Mouse (Mus musculus) gastrocnemius, adult 18-20 months (tissue): Measurements from ENCODE around the gene Frg2f1. TPM values are rescaled to one million over a fixed set of nuclear protein-coding genes. Genes with fewer than 3 reads are reported as not detected.
"Not testable (repeated sequence)": the region's sequence is repeated elsewhere in the genome, so short reads cannot be mapped to it uniquely, and the experiment has no call there.

Source experiments
- DNase-seq: peaks from one replicate; pipeline ENCODE4 v3.0.0; 2021; ENCODE audit warnings: low spot score
- long read RNA-seq, 2 experiments: library from polyadenylated mRNA; stranded (forward); transcript quantifications; one replicate each; pipeline ENCODE4 v2.0.0; 2021
- total RNA-seq, 2 experiments: library from RNA; stranded (reverse); gene quantifications; 2 replicates each; pipeline ENCODE4 v1.2.3; 2021

Frg2f1 gene
- 1 to 10 TPM; 4.1 to 6.3 TPM for total RNA-seq
- long read RNA-seq, experiment 1, partial matches to known transcripts, result 0 of 7 reads
- long read RNA-seq, experiment 1, other reads (novel, unspliced or antisense), result 7 of 7 reads
- long read RNA-seq, experiment 2, partial matches to known transcripts, result 0 of 4 reads
- long read RNA-seq, experiment 2, other reads (novel, unspliced or antisense), result 4 of 4 reads

- DNase-seq, result peak; percentile 94
Measured at GRCm38 (mm10) chr4:119539031-119539824, at the start of gene Frg2f1. TSS of gene Frg2f1 (minus strand) at chr4:119539529.

- no peak for DNase-seq
Measured at GRCm38 (mm10) chr4:119588037-119588436, 48.7 kb upstream of the Frg2f1 start.

- no peak for DNase-seq
Measured at GRCm38 (mm10) chr4:119575459-119575858, 36.1 kb upstream of the Frg2f1 start.

- DNase-seq, result no peak
Measured at GRCm38 (mm10) chr4:119574504-119574903, 35.2 kb upstream of the Frg2f1 start.

- no peak for DNase-seq
Measured at GRCm38 (mm10) chr4:119572682-119573081, 33.4 kb upstream of the Frg2f1 start.

GRCm38 (mm10) chr4:119566322-119566835 lies 27.1 kb upstream of the Frg2f1 start:
- no peak for DNase-seq

GRCm38 (mm10) chr4:119563136-119563535 lies 23.8 kb upstream of the Frg2f1 start:
- no peak for DNase-seq

GRCm38 (mm10) chr4:119555466-119555865 lies 16.1 kb upstream of the Frg2f1 start:
- no peak for DNase-seq

- DNase-seq, result no peak
Measured at GRCm38 (mm10) chr4:119550864-119551263, 11.5 kb upstream of the Frg2f1 start.

GRCm38 (mm10) chr4:119540533-119540890 lies 1.2 kb upstream of the Frg2f1 start:
- no peak for DNase-seq

GRCm38 (mm10) chr4:119539836-119540532 lies 655 bp upstream of the Frg2f1 start:
- DNase-seq, result peak; percentile 26

GRCm38 (mm10) chr4:119537436-119537835 lies 1.9 kb downstream of the Frg2f1 start:
- no peak for DNase-seq

- DNase-seq, result not testable (repeated sequence)
Measured at GRCm38 (mm10) chr4:119536615-119537014, 2.7 kb downstream of the Frg2f1 start, which contains the start of gene Foxj3. TSS of gene Foxj3 (plus strand) at chr4:119537004.

- DNase-seq, result no peak
Measured at GRCm38 (mm10) chr4:119535103-119535502, 4.2 kb downstream of the Frg2f1 start.

GRCm38 (mm10) chr4:119531813-119532212 lies 7.5 kb downstream of the Frg2f1 start:
- DNase-seq, result no peak

- no peak for DNase-seq
Measured at GRCm38 (mm10) chr4:119526329-119526845, 12.9 kb downstream of the Frg2f1 start.

- DNase-seq, result no peak
Measured at GRCm38 (mm10) chr4:119524466-119524865, 14.9 kb downstream of the Frg2f1 start.

GRCm38 (mm10) chr4:119524010-119524409 lies 15.3 kb downstream of the Frg2f1 start:
- no peak for DNase-seq

GRCm38 (mm10) chr4:119523575-119523974 lies 15.8 kb downstream of the Frg2f1 start:
- DNase-seq, result no peak

GRCm38 (mm10) chr4:119512731-119513141 lies 26.6 kb downstream of the Frg2f1 start:
- no peak for DNase-seq

- no peak for DNase-seq
Measured at GRCm38 (mm10) chr4:119511591-119511990, 27.7 kb downstream of the Frg2f1 start.

- DNase-seq, result no peak
Measured at GRCm38 (mm10) chr4:119498319-119498848, 40.9 kb downstream of the Frg2f1 start.
